Mouse (Mus musculus) cerebellum, adult 2 months (tissue): Measurements from ENCODE around the gene Igll1. TPM values are rescaled to one million over a fixed set of nuclear protein-coding genes. Genes with fewer than 3 reads are reported as not detected.

Source experiments
- DNase-seq, 2 experiments: peaks; one replicate each; pipeline ENCODE4 v3.0.0; 2021
- H3K27ac ChIP-seq: fragments of 200-500 bp; 2 replicates; pipeline ENCODE4 v1.5.1; 2012; ENCODE audit warnings: low read length, control low read depth, inconsistent platforms; ENCODE audit not compliant: insufficient read depth
- H3K27me3 ChIP-seq: fragments of 200-500 bp; 2 replicates; pipeline ENCODE4 v1.6.1; 2012; ENCODE audit warnings: inconsistent platforms, mild to moderate bottlenecking, low read length, moderate library complexity; ENCODE audit not compliant: control insufficient read depth, insufficient read depth
- H3K4me1 ChIP-seq: fragments of 200-500 bp; 2 replicates; pipeline ENCODE4 v1.6.1; 2011; ENCODE audit warnings: low read length; ENCODE audit not compliant: control insufficient read depth, insufficient read depth
- H3K4me3 ChIP-seq: fragments of 200-500 bp; replicated peaks from 2 replicates; pipeline ENCODE3; 2011; ENCODE audit warnings: mild to moderate bottlenecking, low read depth, low read length, control low read depth; ENCODE audit not compliant: insufficient read depth
- CTCF ChIP-seq: fragments of 200-500 bp; IDR thresholded peaks from 2 replicates; pipeline ENCODE4 v1.5.1; 2011; ENCODE audit warnings: low read depth, mild to moderate bottlenecking, control low read depth, low read length, moderate library complexity, borderline replicate concordance; ENCODE audit not compliant: insufficient read depth
- POLR2A ChIP-seq: fragments of 200-500 bp; IDR thresholded peaks from 2 replicates; pipeline ENCODE4 v1.6.1; 2011; ENCODE audit warnings: low read length, control low read depth, borderline replicate concordance; ENCODE audit not compliant: insufficient read depth
- WGBS: fragments of 180-500 bp; shearing (Covaris S2); methylation state at CpG from one replicate; pipeline ENCODE4 v1.1.7; 2018; 5-methylcytosine and 5-hydroxymethylcytosine counted together
- polyA plus RNA-seq: library from polyadenylated mRNA; depleted of rRNA; stranded (reverse); fragments of >200 nt; gene quantifications from 2 replicates; pipeline ENCODE4 v1.2.3, GENCODE M21; 2012; rRNA removed

Igll1 gene
- polyA plus RNA-seq, 1 experiment = not detected

DNA sequence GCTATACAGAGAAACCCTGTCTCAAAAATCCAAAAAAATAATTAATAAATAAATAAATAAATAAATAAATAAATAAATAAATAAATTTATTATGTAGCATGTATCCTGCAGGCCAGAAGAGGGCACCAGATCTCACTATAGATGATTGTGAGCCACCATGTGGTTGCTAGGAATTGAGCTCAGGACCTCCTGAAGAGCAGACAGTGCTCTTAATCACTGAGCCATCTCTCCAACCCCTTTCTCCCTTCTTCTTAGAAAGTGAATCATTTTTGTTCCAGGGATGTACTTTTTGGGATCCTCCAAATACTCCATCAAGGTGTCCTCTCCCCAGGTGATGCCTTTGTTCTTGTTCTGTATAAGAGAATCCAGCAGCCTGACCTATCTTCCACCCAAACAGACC lies 14.6 kb downstream of the Igll1 start:
- Histone ChIP-seq H3K27me3 (no peaks in the 10 kb centered on the region), H3K4me1 (no peaks in the 10 kb centered on the region), H3K27ac (no peak overlapping the region), H3K4me3 (no peak overlapping the region)
- TF ChIP-seq POLR2A (no peak), CTCF (no peak)
- no peak for DNase-seq

DNA sequence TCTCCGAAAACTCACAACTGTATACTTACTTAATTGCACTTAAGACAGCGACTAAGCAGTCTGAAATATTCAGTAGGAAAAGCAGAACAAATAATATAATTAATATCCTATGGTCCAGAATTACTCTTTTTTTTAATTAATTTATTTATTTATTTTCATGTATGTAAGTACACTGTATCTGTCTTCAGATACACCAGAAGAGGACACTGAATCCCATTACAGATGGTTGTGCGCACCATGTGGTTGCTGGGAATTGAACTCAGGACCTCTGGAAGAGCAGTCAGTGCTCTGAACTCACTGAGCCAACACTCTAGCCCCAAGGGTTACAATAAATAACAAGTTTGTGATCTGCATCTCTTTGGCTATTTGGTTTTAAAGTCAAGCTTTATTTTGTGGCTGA lies 34.1 kb downstream of the Igll1 start:
- Histone ChIP-seq H3K4me3 (no peak overlapping the region), H3K27me3 (no peaks in the 10 kb centered on the region), H3K27ac (no peak overlapping the region), H3K4me1 (peaks cover 4% of the 10 kb centered on the region; the same call in 1 of the 2 replicates)
- WGBS = 91% methylated on average over 3 of the region's 3 CpGs
- DNase-seq = no peak
- TF ChIP-seq CTCF (no peak), POLR2A (no peak)

DNA sequence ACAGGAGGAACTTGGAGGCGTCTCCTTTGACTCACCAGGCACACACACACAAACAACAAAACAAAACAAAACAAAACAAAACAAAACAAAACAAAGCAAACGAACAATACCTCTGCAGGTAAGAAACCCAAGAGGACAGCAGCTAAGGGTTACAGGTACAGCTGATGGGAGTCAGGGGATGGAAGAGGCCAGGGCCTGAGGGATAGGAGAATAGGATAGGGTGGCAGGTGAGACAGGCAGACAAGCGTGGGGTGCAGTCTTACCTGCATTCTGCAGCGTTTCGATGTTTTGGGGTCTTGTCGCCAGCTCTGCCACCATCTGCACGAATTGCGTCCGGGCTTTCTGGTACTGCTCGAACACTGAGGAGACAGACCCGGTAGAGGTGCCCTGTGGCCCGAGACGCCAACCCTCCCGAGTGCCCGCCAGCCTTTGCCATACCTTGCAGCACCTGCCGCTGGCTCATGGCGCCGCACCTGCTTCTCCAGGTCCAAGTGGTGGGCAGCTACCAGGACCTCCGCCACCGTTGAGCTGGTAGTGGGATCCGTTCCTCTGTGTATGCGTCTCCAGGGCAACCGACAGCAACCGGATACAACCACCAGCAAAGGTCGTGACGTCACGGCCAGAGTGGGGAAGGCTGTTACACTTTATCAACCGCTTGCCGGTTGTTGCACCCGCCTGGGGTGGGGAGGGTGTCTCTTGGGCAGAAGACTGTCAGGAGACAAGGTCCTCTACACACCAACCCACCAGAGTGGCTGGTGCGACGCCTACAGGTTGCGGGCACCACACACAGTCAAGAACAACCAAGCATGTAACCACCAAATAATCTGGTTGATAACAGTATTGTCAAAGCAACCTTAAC lies 34.8 kb downstream of the Igll1 start, which contains the start of gene Spag6l:
Spag6l (minus strand) TSS at position 700 of the 859 bp plus-strand sequence.
- H3K27me3 ChIP-seq = no peaks in the 10 kb centered on the region
- H3K4me3 ChIP-seq = peak within 1 kb of the TSS; percentile 57
- TF ChIP-seq CTCF (peak; percentile 44; the same call in 1 of the 2 replicates), POLR2A (no peak)
- 5% methylated on average over 33 of the region's 33 CpGs for WGBS
- peak; percentile 3 to 12 for DNase-seq
- H3K4me1 ChIP-seq = peaks cover 4% of the 10 kb centered on the region; the same call in 1 of the 2 replicates
- H3K27ac ChIP-seq = no peak within 1 kb of the TSS

DNA sequence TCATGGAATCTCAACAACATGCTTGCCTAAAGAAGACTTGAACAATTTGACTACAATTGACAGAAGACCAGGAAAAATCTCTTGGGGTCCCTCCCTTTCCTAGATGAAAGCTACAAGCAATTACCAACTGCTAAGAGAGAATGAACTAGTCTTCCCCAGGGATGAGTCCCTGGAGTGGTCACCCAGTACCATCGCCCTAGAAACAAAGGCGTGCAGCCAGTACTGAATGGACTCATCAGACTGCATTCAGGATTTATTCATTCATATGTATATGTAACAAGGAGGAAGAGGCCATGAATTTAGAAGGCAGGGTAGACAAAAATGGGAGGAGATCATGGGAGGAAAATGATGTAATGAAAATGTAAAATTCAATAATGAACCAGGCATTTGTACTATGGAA lies 37.6 kb downstream of the Igll1 start:
- TF ChIP-seq POLR2A (no peak), CTCF (no peak)
- DNase-seq = no peak
- Histone ChIP-seq H3K4me1 (peaks cover 4% of the 10 kb centered on the region; the same call in 1 of the 2 replicates), H3K27ac (no peak overlapping the region), H3K27me3 (no peaks in the 10 kb centered on the region), H3K4me3 (no peak overlapping the region)
- 51% methylated on average over 2 of the region's 2 CpGs for WGBS

DNA sequence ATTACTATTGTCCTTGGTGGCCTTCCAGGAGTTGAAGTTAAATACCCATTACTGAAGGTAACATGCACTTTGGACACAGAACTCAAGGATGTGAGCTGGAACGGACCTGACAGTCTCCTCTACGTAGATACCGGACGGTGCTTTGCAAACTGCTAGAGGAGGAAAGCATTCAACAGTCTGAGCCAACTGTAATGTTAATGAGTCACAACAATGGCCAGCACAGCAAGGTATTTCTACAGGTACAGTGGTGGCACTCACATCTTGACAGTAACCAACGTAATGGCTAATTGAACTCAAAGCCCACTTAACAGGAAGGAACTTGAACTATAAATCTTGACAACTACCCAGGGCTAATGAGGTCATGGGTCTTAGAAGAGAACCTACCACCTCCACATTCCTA lies 38.3 kb downstream of the Igll1 start:
- H3K4me1 ChIP-seq = peaks cover 4% of the 10 kb centered on the region; the same call in 1 of the 2 replicates
- WGBS = 34% methylated on average over 5 of the region's 5 CpGs

More for the DNA sequence above, 38.3 kb downstream of the Igll1 start:
- Histone ChIP-seq H3K27ac (no peak overlapping the region), H3K4me3 (no peak overlapping the region), H3K27me3 (no peaks in the 10 kb centered on the region)
- TF ChIP-seq POLR2A (no peak), CTCF (no peak)
- no peak for DNase-seq

Other genes with a start within 250 kb of the Igll1 start
- gene Olfr19, start 187.6 kb downstream of the Igll1 start, polyA plus RNA-seq = not detected in 2 replicates
- gene Spag6l, start 34.5 kb downstream of the Igll1 start, polyA plus RNA-seq = 1.3 and 2.0 TPM in 2 replicates
- 102 and 114 TPM in 2 replicates for gene Top3b, start 6.8 kb upstream of the Igll1 start, polyA plus RNA-seq
- 0.40 TPM in 1 of 2 replicates, not detected in the other for gene Vpreb1, start 6.9 kb upstream of the Igll1 start, polyA plus RNA-seq
- 32.6 and 36.4 TPM in 2 replicates for gene Ppm1f, start 32.5 kb upstream of the Igll1 start, polyA plus RNA-seq
- gene Mapk1, start 119.4 kb upstream of the Igll1 start, polyA plus RNA-seq = 154 and 162 TPM in 2 replicates
- 2.2 and 2.3 TPM in 2 replicates for gene Ypel1, start 205.7 kb upstream of the Igll1 start, polyA plus RNA-seq
- gene Ppil2, start 247.3 kb upstream of the Igll1 start, polyA plus RNA-seq = 108 and 111 TPM in 2 replicates